Mouse (Mus musculus) adrenal gland, adult (tissue): ENCODE measurements at regions not wholly inside any gene's neighbourhood (a gene's known extent, or its start where the extent isn't known, plus 50 kb on each side); places are given as distances from the start of the nearest gene placed in this dataset.

Experiments
- DNase-seq, 2 experiments: peaks; one replicate each; pipeline ENCODE4 v3.0.0; 2022 to 2023; ENCODE audit warnings: low spot score in 1 of 2; ENCODE audit not compliant: inconsistent age in 2 of 2

DNA sequence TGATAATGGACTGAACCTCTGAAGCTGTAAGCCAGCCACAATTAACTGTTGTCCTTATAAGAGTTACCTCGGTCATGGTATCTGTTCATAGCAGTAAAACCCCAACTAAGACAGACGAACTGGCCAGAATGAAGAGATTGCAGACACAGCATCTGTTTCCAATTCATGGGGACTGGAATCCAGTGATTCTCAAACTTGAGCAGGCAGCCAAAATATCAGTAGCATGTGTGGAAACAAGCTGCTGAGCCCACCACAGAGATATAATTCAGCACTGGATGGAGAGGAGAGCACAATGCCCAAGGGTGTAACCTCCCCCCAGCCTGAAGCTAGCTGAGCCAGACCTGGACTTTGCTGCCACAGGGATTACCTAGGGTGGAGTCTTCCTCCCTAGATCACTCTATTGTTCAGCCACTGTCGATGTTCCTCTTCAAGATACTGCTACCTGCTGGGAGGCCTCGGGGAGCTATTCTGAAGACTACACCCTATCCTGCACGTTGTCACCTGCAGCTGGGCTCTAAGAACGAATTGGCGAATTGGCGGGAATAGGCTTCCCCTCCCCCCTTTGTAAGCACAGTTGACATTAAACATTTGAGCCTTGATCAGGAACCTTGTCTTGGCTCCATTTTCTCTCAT is 259.1 kb upstream of the Pou3f3 start:
- no peak for DNase-seq

DNA sequence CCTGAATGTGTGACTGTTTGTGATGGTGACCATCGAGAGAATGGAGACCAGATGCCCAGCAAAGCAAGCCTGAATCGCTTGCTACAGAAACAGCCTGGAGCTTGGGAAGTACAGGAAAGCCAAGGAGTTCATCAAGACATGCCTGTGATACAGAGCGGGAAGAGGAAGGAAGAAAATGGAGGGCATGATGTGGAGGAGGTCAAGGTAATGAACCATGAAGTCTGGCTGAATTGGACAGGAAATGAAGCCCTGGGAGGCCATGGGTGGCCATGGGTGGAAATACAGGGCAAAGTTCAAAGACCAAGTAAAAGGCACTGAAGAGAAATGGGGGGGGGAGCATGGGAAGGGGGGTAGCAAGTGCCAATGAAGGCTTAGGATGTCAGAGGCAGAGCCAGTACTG is 227.2 kb upstream of the Pou3f3 start:
- no peak for DNase-seq

DNA sequence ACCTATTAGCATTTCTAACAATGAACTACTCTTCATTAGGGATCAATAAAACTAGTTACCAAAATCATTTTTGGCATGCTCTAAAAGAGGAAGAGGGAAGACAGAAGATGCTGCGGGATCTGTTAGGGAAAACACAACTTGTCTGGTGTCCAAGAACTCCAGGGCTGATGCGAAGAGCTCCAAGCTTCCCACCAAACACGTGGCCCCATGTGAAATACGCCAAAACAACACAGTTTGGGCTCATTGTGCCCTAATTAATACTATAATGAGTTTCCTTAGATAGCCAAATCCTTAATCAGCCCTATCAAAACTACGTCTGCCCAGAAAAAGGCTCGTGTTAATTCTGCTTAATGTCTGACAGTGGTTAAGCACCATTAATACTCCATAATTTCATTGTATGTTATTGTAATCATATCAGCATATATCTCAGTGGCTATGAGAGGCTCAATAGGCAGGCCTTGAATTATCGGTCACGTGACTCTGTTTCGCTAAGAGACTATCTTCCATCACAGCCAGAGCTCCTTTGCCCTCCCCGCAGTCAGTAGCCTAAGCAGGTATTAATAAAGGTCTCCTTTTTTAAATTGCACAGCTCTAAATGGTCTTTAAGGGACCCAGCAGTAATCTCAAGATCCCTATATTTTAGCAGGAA is 223.6 kb upstream of the Pou3f3 start:
- peak in 1 of 2 experiments; percentile 22 for DNase-seq

DNA sequence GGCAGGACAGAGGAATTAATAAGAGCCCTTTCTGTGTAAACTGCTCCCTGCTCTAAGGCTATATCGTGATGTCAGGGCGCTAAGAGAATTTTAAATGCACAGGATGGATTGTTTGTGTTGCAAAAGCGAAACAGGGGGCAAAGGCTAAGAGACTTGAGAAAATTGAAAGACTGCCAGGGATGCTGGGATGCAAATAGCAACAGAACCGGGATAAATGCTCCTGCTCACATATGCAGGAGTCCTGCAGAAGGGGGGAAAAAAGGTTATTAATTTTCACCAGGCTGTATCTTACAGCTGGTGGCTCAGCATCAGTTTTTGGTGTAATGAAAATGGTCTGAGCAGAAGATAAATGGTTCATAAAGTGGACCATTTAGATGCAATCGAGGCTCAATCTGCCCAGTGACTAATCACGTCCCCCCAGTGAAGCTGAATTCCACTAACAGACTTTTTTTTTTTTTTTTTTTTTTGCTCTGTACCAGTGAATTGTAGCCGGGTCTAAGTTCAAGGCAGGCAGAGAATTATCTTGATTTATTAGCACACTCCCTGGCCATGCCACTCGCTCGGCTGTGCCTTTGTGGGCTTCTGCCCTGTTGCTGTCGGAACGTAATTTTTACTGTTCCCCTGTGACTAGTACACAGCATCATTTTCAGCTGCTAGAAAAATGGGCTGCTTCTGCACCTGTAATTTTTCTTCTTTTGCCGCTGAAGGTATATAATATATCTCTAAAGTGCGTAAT is 222.9 kb upstream of the Pou3f3 start:
- DNase-seq: peak; percentile 6 to 27

DNA sequence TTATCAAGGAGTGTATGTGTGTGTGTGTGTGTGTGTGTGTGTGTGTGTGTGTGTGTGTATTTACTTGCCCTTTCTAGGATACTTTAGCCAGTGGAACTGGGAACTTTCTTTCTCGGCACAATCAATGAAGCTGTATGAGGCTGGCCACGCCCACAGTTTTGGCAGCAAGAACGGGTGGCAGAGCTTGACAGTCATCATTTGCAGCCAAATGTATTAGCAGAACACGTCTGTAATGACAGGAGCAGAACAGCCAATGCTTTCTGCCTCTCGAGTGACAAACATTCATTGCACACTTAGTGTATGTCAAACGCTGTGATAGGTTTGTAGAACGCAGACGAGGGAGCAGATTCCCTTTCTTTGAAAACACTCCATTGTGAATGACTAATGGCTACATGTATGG is 221.4 kb upstream of the Pou3f3 start:
- no peak for DNase-seq

DNA sequence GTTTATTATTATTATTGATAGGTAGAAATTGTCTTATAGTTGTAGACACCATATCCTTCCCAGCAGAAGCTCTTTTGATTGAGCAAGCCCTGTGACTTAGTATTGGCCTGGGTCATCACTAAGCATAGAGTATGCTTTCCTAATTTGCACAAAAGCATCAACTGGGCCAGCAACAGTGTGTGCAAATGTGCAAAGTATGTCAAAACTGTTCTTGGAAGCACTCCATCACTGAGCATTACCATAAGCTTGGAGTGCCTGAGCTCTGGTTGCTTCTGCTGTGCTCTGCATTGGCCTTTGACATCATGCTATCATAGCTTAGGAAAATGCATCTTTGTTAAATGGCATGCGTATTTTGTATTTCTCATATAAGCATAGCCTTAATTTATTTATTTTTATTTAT is 220.7 kb upstream of the Pou3f3 start:
- no peak for DNase-seq

DNA sequence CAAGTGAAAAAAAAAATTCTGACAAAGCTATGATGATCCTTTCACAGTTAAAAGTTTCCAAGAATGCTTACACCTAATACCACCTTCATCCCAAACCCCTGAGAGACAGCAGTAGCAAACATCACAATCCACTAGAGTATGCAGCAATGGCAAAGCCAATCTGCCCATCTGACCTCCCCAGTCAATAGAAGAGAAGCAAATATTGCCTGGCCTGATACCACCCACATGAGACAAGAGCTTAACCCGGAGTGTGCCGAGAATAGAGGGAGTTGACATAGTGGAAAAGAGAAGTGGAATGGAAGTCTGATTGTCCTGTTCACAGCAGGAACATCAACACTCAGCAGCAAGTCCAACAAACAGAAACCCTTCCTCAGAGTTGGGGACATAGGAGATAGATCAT is 219.9 kb upstream of the Pou3f3 start:
- DNase-seq: no peak

DNA sequence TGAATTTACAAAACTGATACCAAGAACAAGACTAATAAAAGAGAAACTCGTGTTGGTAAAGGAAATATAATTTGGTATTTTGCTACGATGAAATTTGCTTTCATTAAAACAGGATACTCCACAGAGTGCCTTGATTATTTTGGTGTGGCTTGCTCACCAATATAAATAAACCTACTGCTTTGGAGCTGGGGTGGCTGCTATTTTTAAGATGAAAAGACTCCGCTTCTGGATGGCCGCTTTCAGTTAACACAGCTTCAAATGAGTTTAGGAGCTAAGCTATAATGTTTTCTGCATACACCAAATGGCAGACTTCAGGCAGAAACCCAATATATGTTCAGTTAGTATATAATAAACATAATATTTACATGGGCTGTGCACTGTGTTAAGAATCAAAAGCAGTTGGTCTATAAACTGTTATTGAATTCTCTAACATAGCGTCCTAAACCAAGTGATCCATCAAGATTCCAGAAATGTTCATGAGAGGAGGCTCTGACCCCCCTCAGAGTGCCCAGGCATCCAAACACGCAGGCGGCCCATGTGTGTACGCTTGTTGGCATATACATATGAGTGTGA is 215.1 kb upstream of the Pou3f3 start:
- no peak for DNase-seq

DNA sequence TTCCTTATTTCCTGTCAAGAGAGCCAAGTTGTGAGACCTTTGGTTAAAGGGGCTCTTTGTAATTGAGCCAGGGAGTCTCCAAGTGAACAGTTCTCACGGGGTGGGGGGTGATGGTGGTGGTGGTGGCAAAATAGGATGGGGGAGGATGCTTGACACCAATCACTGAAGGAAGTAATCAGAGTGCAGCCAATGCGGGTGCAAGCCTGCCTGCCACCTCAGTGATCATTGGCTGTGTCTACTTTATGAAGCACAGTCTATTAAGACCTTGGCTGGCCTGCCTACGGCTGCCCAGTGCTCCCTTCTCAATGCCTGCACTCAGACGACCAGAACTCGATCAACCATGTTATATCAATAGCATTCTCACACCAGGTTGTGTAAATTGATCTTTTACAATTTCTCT is 206.0 kb upstream of the Pou3f3 start:
- no peak for DNase-seq

DNA sequence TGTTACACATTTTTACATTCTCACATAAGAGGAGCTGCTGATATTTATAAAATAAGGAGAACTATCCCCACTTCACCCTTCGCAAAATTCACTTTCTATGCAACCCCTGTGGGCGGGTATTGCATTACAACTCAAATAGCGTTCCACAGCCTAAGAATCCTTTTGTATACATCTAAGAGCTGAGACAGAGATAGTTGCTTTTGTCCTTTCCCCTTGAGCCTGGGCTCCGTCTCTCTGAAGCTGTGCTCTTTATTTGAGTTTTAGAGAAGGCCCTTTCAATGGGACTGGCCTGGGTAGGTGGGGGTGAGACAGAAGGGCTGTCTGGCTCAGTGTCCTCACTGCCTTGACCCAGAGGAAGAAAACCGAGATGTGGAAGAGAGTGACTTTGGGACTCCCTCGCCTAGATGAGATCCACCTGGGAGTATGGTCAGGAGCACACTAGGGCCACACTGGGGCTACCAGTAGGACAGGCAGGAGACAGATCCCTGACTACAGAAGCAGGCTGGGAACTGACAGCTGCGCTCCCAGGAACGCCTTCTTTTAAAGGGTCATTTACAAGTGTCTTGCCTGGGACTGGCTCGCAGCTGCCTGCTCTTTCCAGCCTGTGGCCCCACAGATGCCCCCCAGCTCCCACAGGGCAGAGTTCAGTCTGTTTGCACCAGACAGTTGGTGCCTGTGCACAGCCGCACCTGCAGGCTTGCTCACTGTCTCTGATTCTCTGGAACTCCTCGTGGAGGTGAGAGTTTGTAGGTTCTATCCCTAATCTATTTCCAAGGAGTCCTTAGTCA is 204.5 kb upstream of the Pou3f3 start:
- DNase-seq: no peak

DNA sequence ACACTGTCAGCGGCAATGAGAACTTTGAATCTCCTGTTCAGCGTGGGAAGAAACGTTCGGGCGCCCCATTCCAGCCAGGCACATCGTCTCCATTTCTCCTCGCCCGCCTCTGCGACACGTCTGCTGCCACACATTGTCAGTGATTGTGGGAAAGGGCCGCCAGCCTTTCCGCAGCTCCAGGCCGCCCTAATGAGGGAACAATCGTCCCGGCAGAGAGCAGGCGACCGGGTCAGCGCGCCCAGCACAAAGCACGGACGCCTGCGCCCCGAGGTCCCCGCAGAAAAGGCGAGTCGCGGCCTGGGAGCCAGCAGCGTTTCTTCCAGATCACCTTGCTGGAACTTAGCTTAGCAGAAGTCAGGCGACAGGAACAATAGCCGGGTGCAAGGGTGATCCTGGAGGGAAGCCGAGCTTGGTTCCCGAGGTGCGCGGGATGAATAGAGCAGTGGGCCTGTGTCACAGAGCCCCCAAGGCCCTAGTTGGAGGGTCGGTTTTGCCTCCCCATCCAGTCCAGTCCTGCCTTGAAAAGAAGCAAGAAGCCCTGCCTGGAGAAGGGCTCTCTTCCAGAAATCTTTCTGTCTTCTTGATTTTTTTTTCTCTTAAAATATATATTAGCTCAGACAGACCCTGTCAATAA is 203.8 kb upstream of the Pou3f3 start:
- no peak for DNase-seq

DNA sequence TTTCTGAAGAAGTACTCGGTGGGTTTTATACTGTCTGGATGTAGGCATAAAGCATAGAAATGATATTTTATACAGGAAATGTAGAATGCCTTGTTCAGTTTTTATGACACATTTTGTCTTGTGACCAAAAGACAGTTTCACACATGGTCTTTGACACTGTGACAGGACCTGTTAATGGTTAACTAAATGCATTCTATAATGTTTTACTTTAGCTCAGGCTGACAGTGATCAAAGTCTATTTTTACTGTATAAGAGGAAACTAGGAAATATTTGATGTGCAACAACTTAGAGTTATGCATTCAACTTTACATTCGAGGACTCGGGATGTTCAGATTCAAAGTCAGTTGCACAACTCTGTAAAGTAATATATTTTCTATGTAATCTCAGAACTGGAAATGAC is 199.5 kb upstream of the Pou3f3 start:
- no peak for DNase-seq

DNA sequence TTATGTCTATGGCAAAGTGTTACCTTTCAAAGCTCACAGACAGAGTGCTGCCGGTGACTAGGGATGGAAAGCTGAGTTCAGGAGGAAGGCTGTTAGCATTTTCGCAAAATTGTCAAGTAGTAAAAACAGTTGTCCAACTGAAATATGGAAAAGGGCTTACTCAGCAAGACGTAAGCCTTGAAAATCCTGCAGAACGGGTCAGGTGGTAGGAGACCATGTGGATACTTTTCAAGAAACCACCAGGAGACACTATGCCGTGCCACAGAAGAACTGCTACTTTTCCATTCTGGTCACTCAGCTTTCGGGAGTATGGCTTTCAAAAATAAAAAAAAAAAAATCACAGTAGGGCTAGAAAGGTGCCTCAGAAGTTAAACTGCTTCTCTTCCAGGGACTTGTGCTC is 199.1 kb upstream of the Pou3f3 start:
- no peak for DNase-seq

DNA sequence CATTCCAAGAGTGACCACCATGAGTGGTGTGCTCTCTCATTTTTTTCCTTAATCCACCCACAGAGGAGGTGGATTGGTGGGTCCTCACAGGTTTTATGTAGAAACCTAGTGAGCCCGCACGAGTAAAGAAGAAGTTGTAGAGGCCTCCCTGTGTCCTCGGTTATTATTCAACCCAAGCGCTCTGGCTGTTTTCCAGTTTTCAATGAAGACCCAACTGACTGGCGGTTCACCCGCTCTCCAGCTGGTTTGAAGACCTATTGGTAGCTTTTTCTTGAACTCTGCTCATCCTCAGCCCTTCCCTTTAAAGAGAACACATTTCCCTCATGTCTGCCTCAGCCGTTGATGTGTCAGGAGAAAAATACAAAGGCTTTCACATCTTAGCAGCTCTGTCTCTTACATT is 196.7 kb upstream of the Pou3f3 start:
- no peak for DNase-seq

DNA sequence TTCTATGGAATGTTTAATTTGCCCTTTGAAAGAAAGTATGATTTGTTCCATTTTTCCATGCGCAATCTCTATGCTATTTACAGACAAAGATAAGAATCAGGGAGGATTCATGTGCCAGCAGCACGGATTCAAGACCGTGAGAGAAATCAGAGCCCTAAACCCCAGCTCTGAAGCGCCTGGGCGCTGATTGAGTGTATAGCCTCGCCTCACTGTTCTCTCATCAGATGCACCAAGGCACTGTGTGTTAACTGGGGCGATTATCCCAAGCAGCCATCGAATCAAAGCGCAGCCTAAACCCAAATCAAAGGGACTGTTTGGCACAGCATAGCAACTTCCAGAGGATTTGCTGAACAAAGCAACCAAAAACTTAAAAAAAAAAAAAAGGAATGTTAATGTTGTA is 191.1 kb upstream of the Pou3f3 start:
- DNase-seq: no peak

DNA sequence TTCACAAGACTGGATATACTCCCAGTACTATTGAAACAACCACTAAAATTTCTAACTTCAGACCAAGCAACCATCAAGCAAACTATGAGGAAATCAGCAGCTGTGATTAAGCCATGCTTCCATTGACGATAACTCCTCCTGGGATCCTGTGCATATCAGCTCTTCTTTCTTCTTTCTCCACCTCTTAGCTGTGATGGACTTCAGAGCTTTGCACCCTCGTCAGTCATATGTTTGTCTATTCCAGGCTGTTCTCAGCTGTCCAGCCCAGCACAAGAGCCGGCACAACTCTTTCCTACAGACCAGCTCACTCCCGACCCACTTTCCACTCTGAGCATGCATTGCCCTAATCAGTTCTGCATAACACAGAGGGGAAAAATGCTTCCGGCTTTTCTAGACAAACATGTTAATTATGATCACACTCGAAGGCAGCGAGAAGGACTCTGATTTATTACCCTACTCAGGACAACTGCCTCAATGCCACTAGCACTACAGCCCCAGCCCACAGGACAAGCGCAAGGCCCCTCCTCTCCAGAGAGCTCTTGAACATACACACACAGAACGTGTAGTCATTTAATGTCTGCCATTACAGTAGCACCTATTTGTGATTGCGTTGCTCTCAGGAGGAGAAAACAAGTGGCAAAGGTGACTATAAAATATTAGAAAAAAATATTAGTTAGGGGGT is 190.4 kb upstream of the Pou3f3 start:
- DNase-seq: no peak

DNA sequence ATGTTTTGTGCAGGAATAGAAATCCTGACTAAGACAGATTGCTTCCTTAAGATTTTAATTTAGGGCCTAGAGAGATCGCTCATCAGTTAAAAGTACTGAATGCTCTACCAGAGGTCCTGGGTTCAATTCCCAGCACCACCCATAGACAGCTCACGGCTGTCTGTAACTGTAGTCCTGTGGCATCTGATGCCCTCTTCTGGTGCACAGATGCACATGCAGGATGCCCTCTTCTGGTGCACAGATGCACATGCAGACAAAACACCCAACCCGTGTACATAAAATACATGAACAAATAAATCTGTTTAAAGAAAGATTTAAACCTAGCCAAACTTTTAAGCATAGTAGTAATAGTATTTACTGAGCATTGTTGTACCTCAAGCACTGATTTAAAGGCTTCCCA is 181.2 kb upstream of the Pou3f3 start:
- DNase-seq: no peak

DNA sequence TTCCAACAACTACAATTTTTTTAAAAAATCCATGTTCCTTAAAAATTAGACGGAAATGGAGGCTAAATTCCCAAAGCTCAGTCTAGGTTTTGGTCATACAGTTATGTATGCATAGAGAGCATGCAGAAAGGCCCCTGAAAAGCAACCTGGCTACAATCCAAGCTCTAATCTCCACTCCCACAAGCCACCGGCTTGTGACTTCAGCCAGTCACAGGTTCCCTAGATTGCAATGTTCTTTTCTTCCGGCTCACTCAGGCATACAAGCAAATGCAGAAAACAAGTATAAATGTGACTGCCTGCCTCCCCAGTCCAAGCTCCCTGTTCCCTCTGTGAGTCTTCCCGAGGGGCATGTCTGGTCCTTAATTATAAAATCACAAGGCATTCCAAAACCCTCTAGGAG is 171.2 kb upstream of the Pou3f3 start:
- DNase-seq: no peak

DNA sequence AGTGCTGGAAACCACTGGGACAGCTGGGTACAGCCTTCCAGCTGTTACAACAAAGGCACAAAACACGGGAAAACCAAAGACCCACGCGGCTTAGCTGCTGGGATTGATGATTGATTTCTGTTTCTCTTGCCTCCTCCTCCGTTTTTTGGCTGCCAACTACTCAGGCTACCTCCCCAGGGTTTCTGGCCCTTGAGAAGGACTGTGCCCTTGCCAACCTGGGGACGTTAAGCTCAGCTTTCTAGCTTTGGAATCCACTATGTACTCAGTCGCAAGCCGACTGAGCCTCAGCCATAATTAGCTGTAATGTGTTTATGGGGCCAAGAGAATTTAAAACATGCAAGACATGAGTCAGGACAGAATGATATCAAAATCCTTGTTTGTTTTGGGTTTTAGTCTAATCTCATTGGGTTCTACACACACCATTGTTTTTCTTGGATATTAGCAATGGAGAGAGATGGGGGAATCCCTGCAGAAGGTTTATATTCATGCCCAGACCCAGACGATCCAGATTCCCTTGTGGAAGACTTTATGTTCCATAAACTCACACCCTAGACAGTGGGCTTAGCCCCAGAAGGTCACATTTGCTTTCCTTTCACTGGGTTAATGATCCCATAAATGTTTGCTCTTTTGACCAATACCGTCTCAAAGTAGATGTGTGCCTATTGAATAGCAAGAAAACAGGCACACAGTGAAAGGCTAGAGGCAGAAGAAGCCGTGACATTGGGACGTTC is 167.7 kb upstream of the Pou3f3 start:
- DNase-seq: no peak

DNA sequence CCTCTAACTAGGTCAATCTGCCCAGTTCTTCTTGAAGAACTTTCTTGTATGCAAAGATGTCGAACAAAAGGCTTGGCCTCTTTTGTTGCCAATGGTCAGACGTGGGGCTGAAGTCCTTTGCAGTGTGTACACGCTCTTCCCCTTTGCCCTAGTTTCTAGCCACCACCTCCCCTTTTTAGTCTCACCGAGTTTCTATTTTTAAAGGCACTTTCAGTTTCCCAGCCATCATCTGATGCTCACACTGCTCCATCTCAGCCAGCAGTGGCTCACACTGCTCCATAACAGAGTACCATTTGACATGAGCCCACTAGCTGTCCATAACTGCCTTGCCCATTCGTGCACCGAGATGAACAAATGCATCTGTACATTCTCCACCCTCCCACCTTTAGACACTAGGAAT is 162.7 kb upstream of the Pou3f3 start:
- no peak for DNase-seq
